Mouse (Mus musculus) kidney, embryonic 16.5 days (tissue): ENCODE measurements around the gene 1700008O03Rik. TPM values are rescaled to one million over a fixed set of nuclear protein-coding genes. Genes with fewer than 3 reads are reported as not detected.
A peak's percentile ranks its signal among the peaks of the same experiment; 100 is the strongest.

ENCODE experiments used
- ATAC-seq: fragments of 200-750 bp; cut with Nextera tagmentation; 2 replicates; pipeline ENCODE4 v1.8.0; 2017; ENCODE audit warnings: moderate TSS enrichment; ENCODE audit not compliant: low FRiP score, low TSS enrichment
- H3K27ac ChIP-seq: fragments of 300-500 bp; sonication (generic); 2 replicates; pipeline ENCODE4 v1.5.1; 2014; ENCODE audit warnings: low read length
- H3K27me3 ChIP-seq: fragments of 300-500 bp; sonication (generic); 2 replicates; pipeline ENCODE4 v1.6.1; 2014; ENCODE audit warnings: low read length, control low read depth, mixed read lengths; ENCODE audit not compliant: insufficient read depth
- H3K36me3 ChIP-seq: fragments of 300-500 bp; sonication (generic); 2 replicates; pipeline ENCODE4 v1.6.1; 2014; ENCODE audit warnings: low read length, control low read depth, mixed read lengths; ENCODE audit not compliant: insufficient read depth
- H3K4me1 ChIP-seq: fragments of 300-500 bp; sonication (generic); 2 replicates; pipeline ENCODE4 v1.6.1; 2014; ENCODE audit warnings: low read length, control low read depth, mixed read lengths; ENCODE audit not compliant: insufficient read depth
- H3K4me2 ChIP-seq: fragments of 300-500 bp; sonication (generic); replicated peaks from 2 replicates; pipeline ENCODE4 v1.6.1; 2014; ENCODE audit warnings: low read depth, low read length
- H3K4me3 ChIP-seq: fragments of 300-500 bp; sonication (generic); 2 replicates; pipeline ENCODE4 v1.5.1; 2014; ENCODE audit warnings: mild to moderate bottlenecking, low read length
- H3K9ac ChIP-seq: fragments of 300-500 bp; sonication (generic); replicated peaks from 2 replicates; pipeline ENCODE4 v1.6.1; 2014; ENCODE audit warnings: low read length
- H3K9me3 ChIP-seq: fragments of 300-500 bp; sonication (generic); 2 replicates; pipeline ENCODE4 v1.6.1; 2016; ENCODE audit warnings: low read length, control low read depth
- WGBS: fragments of 180-500 bp; shearing (Covaris S2); extraction: QIAGEN DNeasy Blood & Tissue Kit; methylation state at CpG from one replicate; pipeline ENCODE4 v1.1.7; 2014; 5-methylcytosine and 5-hydroxymethylcytosine counted together
- polyA plus RNA-seq: library from polyadenylated mRNA; unstranded; fragments of >200 nt; fragmentation: Nextera tagmentation; extraction: Ambion mirVana; gene quantifications from 2 replicates; pipeline ENCODE4 v1.2.1, GENCODE M21; 2015

1700008O03Rik gene
- polyA plus RNA-seq, 1 experiment from 2014 or later, result 1.1 TPM

- no peak for ATAC-seq
These were observed 25.5 kb upstream of the 1700008O03Rik start for GRCm38 (mm10) chr7:44411144-44411543.

DNA sequence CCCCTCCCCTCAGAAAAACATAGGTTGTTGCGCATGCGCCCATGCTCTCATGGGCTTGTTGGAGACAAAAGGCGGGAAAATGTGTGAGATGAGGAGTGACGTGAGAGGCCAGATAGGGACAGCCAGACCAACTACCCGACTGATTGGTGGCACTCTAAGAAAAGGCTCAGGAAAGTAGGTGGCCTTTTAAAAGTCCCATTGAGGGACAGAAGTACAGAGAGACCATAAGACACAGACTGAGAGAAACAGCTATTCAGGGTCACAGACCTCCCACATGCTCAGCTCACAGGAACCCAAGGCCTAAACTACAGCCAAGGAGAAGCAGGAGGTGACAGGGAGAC, 20.4 kb upstream of the 1700008O03Rik start:
- Histone ChIP-seq H3K4me3 (peak overlapping the region; percentile 42; the same call in 1 of the 2 replicates), H3K27me3 (peaks cover 4% of the 10 kb centered on the region), H3K9ac (no peak overlapping the region), H3K27ac (no peak overlapping the region), H3K9me3 (no peaks in the 10 kb centered on the region), H3K4me1 (peaks cover 4% of the 10 kb centered on the region; the same call in 1 of the 2 replicates), H3K36me3 (no peaks in the 10 kb centered on the region), H3K4me2 (no peak overlapping the region)
- WGBS, result 2% methylated on average over 5 of the region's 5 CpGs
- peak; percentile 49; the same call in 1 of the 2 replicates for ATAC-seq

More at GRCm38 (mm10) chr7:44411144-44411543, 25.5 kb upstream of the 1700008O03Rik start:
- Histone ChIP-seq H3K4me1 (no peaks in the 10 kb centered on the region), H3K9ac (no peak overlapping the region), H3K4me3 (no peak overlapping the region), H3K27ac (no peak overlapping the region), H3K36me3 (no peaks in the 10 kb centered on the region), H3K4me2 (no peak overlapping the region), H3K27me3 (no peaks in the 10 kb centered on the region; the same call in 1 of the 2 replicates), H3K9me3 (no peaks in the 10 kb centered on the region)
- 83% methylated on average over 4 of the region's 4 CpGs for WGBS

DNA sequence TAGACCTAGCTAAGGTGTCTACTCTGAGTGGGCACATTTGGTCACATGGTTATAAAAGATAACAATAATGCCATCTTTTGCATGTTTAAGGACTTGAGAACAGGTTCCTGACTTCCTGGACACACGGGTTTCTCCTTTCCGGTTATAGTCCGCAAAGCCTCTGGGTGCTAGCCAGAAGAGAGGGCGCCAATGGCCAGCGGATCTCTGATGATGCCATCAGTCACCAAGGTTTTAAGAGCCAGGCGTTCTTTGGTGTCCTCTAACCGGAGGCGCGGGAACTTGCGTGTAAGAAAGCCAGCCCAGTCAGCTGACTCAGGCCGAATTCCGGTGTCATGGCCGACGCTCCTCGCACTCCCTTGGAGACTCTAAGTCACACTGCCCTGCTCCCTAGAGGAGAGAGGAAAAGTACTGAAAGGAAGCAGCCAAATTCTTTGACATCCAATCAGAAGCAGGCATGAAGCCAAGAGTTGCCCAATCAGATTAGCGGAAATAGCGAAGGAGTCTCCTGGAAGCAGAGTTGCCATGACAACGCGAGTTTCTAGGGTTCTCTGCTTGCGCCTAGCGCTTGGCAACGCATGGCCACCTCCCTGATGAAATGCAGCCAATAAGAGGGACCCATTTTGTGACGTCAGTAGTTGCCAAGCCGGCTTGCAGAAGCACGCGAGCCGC, 19.9 kb upstream of the 1700008O03Rik start:
- Histone ChIP-seq H3K4me2 (peak overlapping the region; percentile 57), H3K9ac (peak overlapping the region; percentile 57), H3K4me1 (peaks cover 4% of the 10 kb centered on the region; the same call in 1 of the 2 replicates), H3K4me3 (peak overlapping the region; percentile 42), H3K9me3 (no peaks in the 10 kb centered on the region), H3K36me3 (no peaks in the 10 kb centered on the region), H3K27me3 (peaks cover 4% of the 10 kb centered on the region), H3K27ac (peak overlapping the region; percentile 65)
- WGBS, result 1% methylated on average over 27 of the region's 27 CpGs
- ATAC-seq, result peak; percentile 96

DNA sequence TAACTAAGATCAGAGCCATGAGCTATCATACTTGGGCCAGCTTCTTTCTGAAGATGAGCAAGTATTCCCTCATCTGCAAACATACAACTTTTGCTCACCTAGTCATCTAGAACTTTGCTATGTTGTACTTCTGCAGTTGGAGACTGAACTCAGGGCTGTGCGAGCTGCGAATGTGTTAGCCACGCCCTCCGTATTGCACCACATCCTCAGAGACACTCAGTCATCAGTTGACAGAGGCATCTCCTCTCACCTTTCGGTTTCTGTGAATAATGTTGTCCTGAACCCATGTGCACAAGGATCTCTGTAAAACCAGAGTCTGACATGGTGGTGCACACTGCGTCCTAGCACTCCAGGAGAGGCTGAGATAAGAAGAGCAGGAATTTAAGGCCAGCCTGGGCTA, 16.1 kb upstream of the 1700008O03Rik start:
- Histone ChIP-seq H3K4me2 (no peak overlapping the region), H3K9ac (no peak overlapping the region), H3K4me3 (no peak overlapping the region), H3K36me3 (no peaks in the 10 kb centered on the region), H3K9me3 (no peaks in the 10 kb centered on the region), H3K27me3 (peaks cover 4% of the 10 kb centered on the region; the same call in 1 of the 2 replicates), H3K4me1 (peaks cover 4% of the 10 kb centered on the region; the same call in 1 of the 2 replicates), H3K27ac (no peak overlapping the region)
- no peak for ATAC-seq
- 80% methylated on average over 6 of the region's 6 CpGs for WGBS

DNA sequence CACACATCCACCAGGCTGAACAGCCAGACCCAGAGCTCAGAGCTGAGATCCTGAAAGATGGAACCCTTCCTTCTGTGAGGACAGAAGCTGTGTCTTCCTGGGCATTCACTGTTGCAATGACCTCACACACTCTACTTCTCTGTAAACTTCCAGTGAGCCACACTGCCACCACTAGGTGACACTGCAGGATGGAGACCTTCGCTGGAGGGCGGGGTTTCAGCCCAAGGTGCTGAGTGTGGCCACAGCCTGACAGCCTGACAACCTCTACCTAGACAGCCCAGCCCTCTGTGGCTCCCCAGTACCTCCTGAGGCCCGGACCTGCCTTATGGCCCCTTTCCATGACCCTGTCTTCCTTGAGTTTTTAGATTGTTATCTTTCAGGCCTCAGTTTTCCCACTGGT, 12.9 kb upstream of the 1700008O03Rik start:
- no peaks in the 10 kb centered on the region for H3K9me3 ChIP-seq
- no peak for ATAC-seq
- WGBS, result 4% methylated on average over 3 of the region's 3 CpGs

DNA sequence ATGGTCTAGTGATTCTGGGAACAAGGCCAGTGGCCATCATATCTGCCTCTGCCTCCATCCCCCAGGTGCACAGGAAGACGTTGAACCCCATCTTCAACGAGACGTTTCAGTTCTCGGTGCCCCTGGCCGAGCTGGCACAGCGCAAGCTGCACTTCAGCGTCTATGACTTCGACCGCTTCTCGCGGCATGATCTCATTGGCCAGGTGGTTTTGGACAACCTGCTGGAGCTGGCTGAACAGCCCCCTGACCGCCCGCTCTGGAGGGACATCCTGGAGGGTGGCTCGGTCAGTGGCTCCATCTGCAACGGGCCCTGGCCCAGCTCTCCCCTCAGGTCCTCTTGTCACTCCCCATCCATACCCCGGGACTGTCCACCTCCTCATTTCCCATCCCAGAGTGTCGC, 7.7 kb upstream of the 1700008O03Rik start:
- no peaks in the 10 kb centered on the region for H3K4me1 ChIP-seq
- 92% methylated on average over 17 of the region's 17 CpGs for WGBS
- H3K27me3 ChIP-seq, result no peaks in the 10 kb centered on the region
- H3K4me2 ChIP-seq, result no peak overlapping the region
- H3K4me3 ChIP-seq, result no peak overlapping the region
- no peak overlapping the region for H3K27ac ChIP-seq
- H3K36me3 ChIP-seq, result no peaks in the 10 kb centered on the region
- ATAC-seq, result no peak
- no peak overlapping the region for H3K9ac ChIP-seq
- H3K9me3 ChIP-seq, result no peaks in the 10 kb centered on the region

More for the DNA sequence above, 12.9 kb upstream of the 1700008O03Rik start:
- H3K9ac ChIP-seq, result no peak overlapping the region
- H3K36me3 ChIP-seq, result no peaks in the 10 kb centered on the region
- H3K4me2 ChIP-seq, result no peak overlapping the region
- H3K4me1 ChIP-seq, result no peaks in the 10 kb centered on the region
- no peak overlapping the region for H3K4me3 ChIP-seq
- peaks cover 4% of the 10 kb centered on the region; the same call in 1 of the 2 replicates for H3K27me3 ChIP-seq
- H3K27ac ChIP-seq, result no peak overlapping the region

- 85% methylated on average over 14 of the region's 14 CpGs for WGBS
- no peak overlapping the region for H3K9ac ChIP-seq
- no peaks in the 10 kb centered on the region for H3K27me3 ChIP-seq
- ATAC-seq, result no peak
- no peaks in the 10 kb centered on the region for H3K4me1 ChIP-seq
- no peak overlapping the region for H3K27ac ChIP-seq
- H3K9me3 ChIP-seq, result no peaks in the 10 kb centered on the region
- H3K4me2 ChIP-seq, result no peak overlapping the region
- no peaks in the 10 kb centered on the region for H3K36me3 ChIP-seq
- H3K4me3 ChIP-seq, result no peak overlapping the region
These were observed 6.7 kb upstream of the 1700008O03Rik start for GRCm38 (mm10) chr7:44392341-44392740.

DNA sequence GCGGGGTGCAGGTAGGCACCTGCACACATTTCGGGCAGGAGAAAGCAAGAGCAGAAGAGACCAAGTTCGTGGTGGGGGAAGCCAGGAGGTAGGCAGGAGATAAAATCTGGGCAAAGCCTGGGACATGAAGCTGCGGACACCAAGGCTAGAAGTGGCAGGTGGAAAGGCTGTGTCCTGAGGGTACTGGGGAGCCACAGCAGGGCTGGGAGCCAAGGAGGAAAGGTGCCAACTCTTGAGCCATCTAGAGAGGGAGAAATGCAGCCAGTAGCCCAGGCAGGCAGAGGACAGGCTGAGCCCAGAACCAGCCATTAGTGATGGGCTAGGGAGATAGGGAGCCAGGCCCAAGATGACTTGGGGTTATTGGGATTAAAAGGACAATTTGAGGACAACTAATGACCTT, 6.2 kb upstream of the 1700008O03Rik start:
- Histone ChIP-seq H3K4me2 (no peak overlapping the region), H3K9me3 (no peaks in the 10 kb centered on the region), H3K27me3 (no peaks in the 10 kb centered on the region), H3K4me3 (no peak overlapping the region), H3K27ac (no peak overlapping the region), H3K9ac (no peak overlapping the region), H3K36me3 (no peaks in the 10 kb centered on the region), H3K4me1 (no peaks in the 10 kb centered on the region)
- 88% methylated on average over 4 of the region's 4 CpGs for WGBS
- no peak for ATAC-seq

DNA sequence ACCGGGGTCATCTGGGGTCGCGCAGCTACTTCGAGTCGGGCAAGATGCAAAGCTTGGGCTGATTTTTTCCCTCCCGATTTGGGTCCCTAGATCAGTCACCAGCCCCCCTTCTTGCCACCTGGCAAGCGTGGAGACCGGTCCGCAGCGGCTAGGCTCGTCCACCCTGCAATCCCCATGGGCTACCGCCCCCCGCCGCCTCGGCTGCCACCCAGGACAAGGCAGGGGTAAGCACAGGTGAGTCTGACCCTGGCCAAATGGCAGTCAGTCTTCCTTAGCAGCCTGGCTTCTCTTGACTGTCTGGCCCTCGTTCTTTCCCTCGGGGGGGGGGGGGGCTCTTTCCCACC, 932 bp downstream of the 1700008O03Rik start:
- peak; percentile 62 for ATAC-seq
- peak overlapping the region; percentile 61 for H3K4me2 ChIP-seq
- H3K4me1 ChIP-seq, result peaks cover 6% of the 10 kb centered on the region; the same call in 1 of the 2 replicates
- H3K27me3 ChIP-seq, result peaks cover 19% of the 10 kb centered on the region
- peak overlapping the region; percentile 69 for H3K9ac ChIP-seq
- 1% methylated on average over 15 of the region's 17 CpGs for WGBS
- peak overlapping the region; percentile 54 for H3K4me3 ChIP-seq
- H3K27ac ChIP-seq, result no peak overlapping the region
- peaks cover 4% of the 10 kb centered on the region; the same call in 1 of the 2 replicates for H3K9me3 ChIP-seq
- no peaks in the 10 kb centered on the region for H3K36me3 ChIP-seq

- Histone ChIP-seq H3K4me1 (peaks cover 6% of the 10 kb centered on the region; the same call in 1 of the 2 replicates), H3K27ac (no peak within 1 kb of the TSS), H3K4me3 (peak within 1 kb of the TSS; percentile 54), H3K27me3 (peaks cover 19% of the 10 kb centered on the region), H3K4me2 (peak within 1 kb of the TSS; percentile 61), H3K9ac (peak within 1 kb of the TSS; percentile 69), H3K36me3 (no peaks in the 10 kb centered on the region), H3K9me3 (peaks cover 4% of the 10 kb centered on the region; the same call in 1 of the 2 replicates)
- WGBS, result under 1% methylated on average over 22 of the region's 33 CpGs
- peak; percentile 86 for ATAC-seq
These were observed 1.5 kb downstream of the 1700008O03Rik start, which contains the start of gene Syt3 for GRCm38 (mm10) chr7:44383980-44384715. TSS of gene Syt3 (plus strand) at chr7:44384102.
